Mouse (Mus musculus) C2C12 (cell line): ENCODE data around the gene Tbc1d14. TPM values are rescaled to one million over a fixed set of nuclear protein-coding genes. Genes with fewer than 3 reads are reported as not detected.
A peak's percentile ranks its signal among the peaks of the same experiment; 100 is the strongest.

Source experiments
- H3K27me3 ChIP-seq: one replicate; pipeline ENCODE4 v1.6.1; 2011; ENCODE audit not compliant: control insufficient read depth, insufficient read depth, insufficient read length
- H3K36me3 ChIP-seq: one replicate; pipeline ENCODE4 v1.6.1; 2011; ENCODE audit not compliant: control insufficient read depth, insufficient read depth
- H3K4me3 ChIP-seq: one replicate; pipeline ENCODE4 v1.5.1; 2011; ENCODE audit warnings: mild to moderate bottlenecking, control low read depth; ENCODE audit not compliant: poor library complexity, insufficient read depth, severe bottlenecking
- H3K79me2 ChIP-seq: one replicate; pipeline ENCODE4 v1.6.1; 2011; ENCODE audit not compliant: control insufficient read depth, insufficient read depth
- H3K79me3 ChIP-seq: one replicate; pipeline ENCODE4 v1.6.1; 2011; ENCODE audit warnings: low read depth, control low read depth
- H3ac ChIP-seq: one replicate; pipeline ENCODE3; 2011; ENCODE audit warnings: low read depth; ENCODE audit not compliant: control insufficient read depth, insufficient read length
- CEBPB ChIP-seq: IDR thresholded peaks from one replicate; pipeline ENCODE4 v1.6.1; 2011; ENCODE audit warnings: low read depth, mild to moderate bottlenecking, control low read depth, moderate library complexity
- CTCF ChIP-seq: IDR thresholded peaks from one replicate; pipeline ENCODE4 v1.5.1; 2011; ENCODE audit not compliant: control insufficient read depth, insufficient read depth, insufficient read length
- FOSL1 ChIP-seq: IDR thresholded peaks from one replicate; pipeline ENCODE4 v1.8.0; 2011; ENCODE audit warnings: mild to moderate bottlenecking, low read length; ENCODE audit not compliant: poor library complexity, insufficient read depth, severe bottlenecking
- MAX ChIP-seq: IDR thresholded peaks from one replicate; pipeline ENCODE4 v1.6.1; 2011; ENCODE audit warnings: mild to moderate bottlenecking, control low read depth
- MYOD1 ChIP-seq: IDR thresholded peaks from one replicate; pipeline ENCODE4 v1.6.1; 2011; ENCODE audit warnings: low read depth; ENCODE audit not compliant: control insufficient read depth, insufficient read length
- MYOG ChIP-seq: IDR thresholded peaks from one replicate; pipeline ENCODE4 v1.6.1; 2011; ENCODE audit not compliant: control insufficient read depth, insufficient read length; ENCODE audit errors: extremely low read depth
- USF1 ChIP-seq: IDR thresholded peaks from one replicate; pipeline ENCODE4 v1.6.1; 2011; ENCODE audit warnings: low read depth, mild to moderate bottlenecking, control low read depth, moderate library complexity
- polyA plus RNA-seq: library from polyadenylated mRNA; unstranded; fragments of >200 nt; fragmentation: generic; extraction: Trizol; gene quantifications from one replicate; pipeline ENCODE4 v1.2.1, GENCODE M21; 2012; ENCODE audit warnings: missing spikeins

Tbc1d14 gene
- polyA plus RNA-seq, 1 experiment, result 10.7 TPM

- no peaks in the 10 kb centered on the region for H3K27me3 ChIP-seq
- no peaks in the 10 kb centered on the region for H3K79me2 ChIP-seq
- no peak for TF ChIP-seq MAX
- no peak for TF ChIP-seq MYOD1
- no peak for TF ChIP-seq FOSL1
- no peak for TF ChIP-seq CTCF
- TF ChIP-seq USF1, result no peak
- TF ChIP-seq CEBPB, result no peak
- TF ChIP-seq MYOG, result no peak
- no peak overlapping the region for H3ac ChIP-seq
- H3K4me3 ChIP-seq, result no peak overlapping the region
- H3K36me3 ChIP-seq, result no peaks in the 10 kb centered on the region
- no peaks in the 10 kb centered on the region for H3K79me3 ChIP-seq
Measured at GRCm38 (mm10) chr5:36553056-36553606, 39.9 kb downstream of the Tbc1d14 start.

GRCm38 (mm10) chr5:36552391-36552790 is 40.7 kb downstream of the Tbc1d14 start:
- no peak for TF ChIP-seq USF1
- TF ChIP-seq MYOD1, result no peak
- no peak for TF ChIP-seq MYOG
- no peak for TF ChIP-seq FOSL1
- no peak for TF ChIP-seq CEBPB
- no peak for TF ChIP-seq CTCF
- TF ChIP-seq MAX, result no peak
- Histone ChIP-seq H3K79me2 (no peaks in the 10 kb centered on the region), H3K36me3 (no peaks in the 10 kb centered on the region), H3K27me3 (no peaks in the 10 kb centered on the region), H3K4me3 (no peak overlapping the region), H3ac (no peak overlapping the region), H3K79me3 (no peaks in the 10 kb centered on the region)

- TF ChIP-seq CEBPB, result no peak
- TF ChIP-seq USF1, result no peak
- TF ChIP-seq FOSL1, result no peak
- TF ChIP-seq CTCF, result no peak
- no peak for TF ChIP-seq MAX
- no peak for TF ChIP-seq MYOD1
- no peak for TF ChIP-seq MYOG
- Histone ChIP-seq H3K36me3 (no peaks in the 10 kb centered on the region), H3ac (no peak overlapping the region), H3K4me3 (no peak overlapping the region), H3K27me3 (no peaks in the 10 kb centered on the region), H3K79me3 (no peaks in the 10 kb centered on the region), H3K79me2 (no peaks in the 10 kb centered on the region)
Measured at GRCm38 (mm10) chr5:36549243-36549642, 43.8 kb downstream of the Tbc1d14 start.

- Histone ChIP-seq H3K79me2 (no peaks in the 10 kb centered on the region), H3K79me3 (no peaks in the 10 kb centered on the region), H3K36me3 (no peaks in the 10 kb centered on the region), H3K4me3 (no peak overlapping the region), H3ac (no peak overlapping the region), H3K27me3 (no peaks in the 10 kb centered on the region)
- TF ChIP-seq FOSL1 (no peak), USF1 (no peak), MYOG (no peak), MAX (no peak), CEBPB (no peak), CTCF (no peak), MYOD1 (no peak)
Measured at GRCm38 (mm10) chr5:36544765-36545164, 48.3 kb downstream of the Tbc1d14 start.

- no peak for TF ChIP-seq FOSL1
- no peak for TF ChIP-seq MAX
- no peak for TF ChIP-seq CTCF
- TF ChIP-seq USF1, result no peak
- TF ChIP-seq CEBPB, result no peak
- no peak for TF ChIP-seq MYOG
- Histone ChIP-seq H3K79me3 (no peaks in the 10 kb centered on the region), H3K4me3 (no peak overlapping the region), H3K27me3 (no peaks in the 10 kb centered on the region), H3K79me2 (no peaks in the 10 kb centered on the region), H3ac (no peak overlapping the region), H3K36me3 (no peaks in the 10 kb centered on the region)
Measured at GRCm38 (mm10) chr5:36540928-36541327, 52.1 kb downstream of the Tbc1d14 start.

GRCm38 (mm10) chr5:36538576-36539187 is 54.4 kb downstream of the Tbc1d14 start:
- no peak overlapping the region for H3ac ChIP-seq
- TF ChIP-seq CTCF, result peak; percentile 28
- no peak for TF ChIP-seq MYOG
- no peak overlapping the region for H3K4me3 ChIP-seq
- H3K27me3 ChIP-seq, result no peaks in the 10 kb centered on the region
- no peaks in the 10 kb centered on the region for H3K36me3 ChIP-seq
- H3K79me2 ChIP-seq, result no peaks in the 10 kb centered on the region
- H3K79me3 ChIP-seq, result no peaks in the 10 kb centered on the region
